Mouse (Mus musculus): ENCODE measurements at regions not wholly inside any gene's neighbourhood (a gene's known extent, or its start where the extent isn't known, plus 50 kb on each side); places are given as distances from the start of the nearest gene placed in this dataset.
A peak's percentile ranks its signal among the peaks of the same experiment; 100 is the strongest.

GRCm38 (mm10) chr11:95198196-95198595 is 52.1 kb upstream of the Dlx4 start:
- no peak for DNase-seq (ENCODE audit: low spot score in 2 of 2)

GRCm38 (mm10) chr11:95200971-95201370 is 54.9 kb upstream of the Dlx4 start:
- no peak for DNase-seq (ENCODE audit: low spot score in 2 of 2)

GRCm38 (mm10) chr11:95210185-95211030 is 50.9 kb upstream of the Tac4 start:
- peak; percentile 16 to 28 for DNase-seq (ENCODE audit: low spot score in 2 of 2)

- no peak for DNase-seq (ENCODE audit: low spot score in 2 of 2)
Observed at GRCm38 (mm10) chr11:95211031-95211425, 50.3 kb upstream of the Tac4 start.
